Mouse (Mus musculus): Measurements from ENCODE around the gene Snapin. TPM values are rescaled to one million over a fixed set of nuclear protein-coding genes. Genes with fewer than 3 reads are reported as not detected.

Snapin gene
- polyA plus RNA-seq, 1 experiment from 2014 or later = 74.0 TPM

GRCm38 (mm10) chr3:90514691-90515090, 23.9 kb upstream of the Snapin start:
- H3K4me3 ChIP-seq (replicated peaks) = peak overlapping the region; percentile 43

GRCm38 (mm10) chr3:90513796-90514590, 23.2 kb upstream of the Snapin start, which contains the start of the genes S100a1 and S100a13:
S100a1 (minus strand) TSS chr3:90514392.
S100a13 (plus strand) TSS chr3:90514435.
- Histone ChIP-seq H3K4me2 (replicated peaks) (peak within 1 kb of the TSS; percentile 87), H3K9ac (peak within 1 kb of the TSS; percentile 51), H3K4me3 (replicated peaks) (peak within 1 kb of the TSS; percentile 43), H3K27me3 (replicated peaks) (no peaks in the 10 kb centered on the region), H3K36me3 (no peaks in the 10 kb centered on the region), H3K4me1 (replicated peaks) (peaks cover 19% of the 10 kb centered on the region), H3K9me3 (no peaks in the 10 kb centered on the region), H3K27ac (peak within 1 kb of the TSS; percentile 67)
- 4% methylated on average over 25 of the region's 25 CpGs for WGBS
- peak; percentile 74 for ATAC-seq

More at GRCm38 (mm10) chr3:90514691-90515090, 23.9 kb upstream of the Snapin start:
- peak; percentile 88 for ATAC-seq
- H3K4me1 ChIP-seq (replicated peaks) = peaks cover 19% of the 10 kb centered on the region
- peak overlapping the region; percentile 87 for H3K4me2 ChIP-seq (replicated peaks)
- peak overlapping the region; percentile 51 for H3K9ac ChIP-seq
- H3K36me3 ChIP-seq = no peaks in the 10 kb centered on the region
- H3K27me3 ChIP-seq (replicated peaks) = no peaks in the 10 kb centered on the region
- no peaks in the 10 kb centered on the region for H3K9me3 ChIP-seq
- 0% methylated on average over 10 of the region's 10 CpGs for WGBS
- peak overlapping the region; percentile 67 for H3K27ac ChIP-seq

- Histone ChIP-seq H3K9ac (peak overlapping the region; percentile 51; the same call in 1 of the 2 replicates), H3K4me2 (replicated peaks) (peak overlapping the region; percentile 87), H3K27me3 (replicated peaks) (no peaks in the 10 kb centered on the region), H3K9me3 (no peaks in the 10 kb centered on the region), H3K4me1 (replicated peaks) (peaks cover 21% of the 10 kb centered on the region), H3K27ac (no peak overlapping the region), H3K4me3 (replicated peaks) (peak overlapping the region; percentile 43; the same call in 1 of the 2 replicates), H3K36me3 (no peaks in the 10 kb centered on the region)
- ATAC-seq = no peak
- WGBS = 77% methylated on average over 9 of the region's 9 CpGs
Measured at GRCm38 (mm10) chr3:90512948-90513642, 22.3 kb upstream of the Snapin start.

GRCm38 (mm10) chr3:90512276-90512675, 21.4 kb upstream of the Snapin start:
- H3K27me3 ChIP-seq (replicated peaks) = no peaks in the 10 kb centered on the region
- no peak overlapping the region for H3K9ac ChIP-seq
- H3K4me2 ChIP-seq (replicated peaks) = no peak overlapping the region
- no peaks in the 10 kb centered on the region for H3K9me3 ChIP-seq
- no peak overlapping the region for H3K27ac ChIP-seq
- H3K4me1 ChIP-seq (replicated peaks) = peaks cover 29% of the 10 kb centered on the region
- H3K36me3 ChIP-seq = no peaks in the 10 kb centered on the region
- ATAC-seq = no peak
- 85% methylated on average over 5 of the region's 5 CpGs for WGBS
- no peak overlapping the region for H3K4me3 ChIP-seq (replicated peaks)

DNA sequence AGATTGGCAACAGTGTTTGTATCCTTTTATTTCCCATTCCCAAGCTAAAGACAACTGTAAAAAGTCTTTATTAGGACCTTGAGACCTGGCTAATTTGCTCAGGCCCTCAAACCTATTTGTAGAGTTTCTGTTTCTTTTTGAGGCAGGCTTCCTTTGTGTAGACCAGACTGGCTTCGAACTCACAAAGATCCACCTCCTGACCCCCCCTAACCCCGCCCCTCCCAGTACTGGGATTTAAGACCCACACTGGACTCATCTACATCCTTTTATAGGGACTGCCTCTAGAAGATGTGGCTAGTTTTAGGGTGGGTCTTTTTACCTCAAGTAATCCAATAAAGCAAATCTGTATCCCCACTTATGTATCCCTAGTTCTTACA, 18.9 kb upstream of the Snapin start:
- ATAC-seq = peak; percentile 6
- peaks cover 8% of the 10 kb centered on the region; the same call in 1 of the 2 replicates for H3K36me3 ChIP-seq
- peak overlapping the region; percentile 61 for H3K4me2 ChIP-seq (replicated peaks)
- H3K27me3 ChIP-seq (replicated peaks) = no peaks in the 10 kb centered on the region
- 18% methylated on average over 2 of the region's 2 CpGs for WGBS
- no peak overlapping the region for H3K9ac ChIP-seq
- no peaks in the 10 kb centered on the region for H3K9me3 ChIP-seq
- peak overlapping the region; percentile 61 for H3K27ac ChIP-seq
- H3K4me1 ChIP-seq (replicated peaks) = peaks cover 21% of the 10 kb centered on the region
- H3K4me3 ChIP-seq (replicated peaks) = peak overlapping the region; percentile 97

DNA sequence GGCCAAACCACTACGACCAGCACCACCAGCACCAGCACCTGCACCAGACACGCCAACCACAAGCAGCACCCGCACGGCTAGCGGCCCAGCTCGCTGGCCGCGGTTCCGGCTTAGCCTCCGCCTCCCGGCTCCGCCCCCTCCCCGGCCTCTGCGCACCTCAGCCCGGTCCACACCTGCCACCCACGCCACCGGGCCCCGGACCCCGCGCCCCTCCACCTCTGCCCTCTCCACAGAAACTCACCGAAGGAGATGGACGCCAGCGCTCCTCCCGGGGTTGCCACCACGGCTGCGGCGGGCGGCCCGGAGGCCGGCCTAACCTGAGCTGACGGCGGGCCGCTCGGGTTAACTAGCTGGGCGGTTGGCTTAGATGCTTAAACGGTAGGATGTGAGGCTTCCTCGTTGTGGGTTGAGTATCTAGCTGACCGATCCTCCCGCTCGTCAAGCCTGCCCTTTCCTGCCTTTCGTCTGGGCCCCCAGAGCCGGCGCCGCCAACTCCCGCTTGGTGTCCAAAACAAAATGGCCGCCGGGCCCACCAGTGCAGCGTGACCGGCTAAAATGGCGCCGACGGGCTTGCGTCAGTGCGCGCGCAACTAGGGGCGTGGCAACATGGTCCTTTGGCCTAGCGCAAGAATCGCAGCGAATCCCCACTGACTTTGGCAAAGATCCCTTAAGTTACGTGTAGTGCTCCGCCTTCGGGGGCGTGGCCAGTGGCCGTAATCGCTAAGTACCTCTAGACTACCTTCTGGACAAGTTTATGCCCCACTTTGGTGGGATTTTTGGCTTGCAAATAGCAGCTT, 18.3 kb upstream of the Snapin start, which contains the start of gene Chtop:
Gene Chtop (minus strand): TSS at position 549 of the 797 bp plus-strand sequence.
- H3K36me3 ChIP-seq = peaks cover 8% of the 10 kb centered on the region; the same call in 1 of the 2 replicates
- peak within 1 kb of the TSS; percentile 95 for H3K27ac ChIP-seq
- H3K4me1 ChIP-seq (replicated peaks) = peaks cover 21% of the 10 kb centered on the region
- H3K4me2 ChIP-seq (replicated peaks) = peak within 1 kb of the TSS; percentile 61
- peak; percentile 94 for ATAC-seq
- no peaks in the 10 kb centered on the region for H3K9me3 ChIP-seq
- under 1% methylated on average over 66 of the region's 66 CpGs for WGBS
- peak within 1 kb of the TSS; percentile 97 for H3K4me3 ChIP-seq (replicated peaks)
- H3K9ac ChIP-seq = peak within 1 kb of the TSS; percentile 99
- H3K27me3 ChIP-seq (replicated peaks) = no peaks in the 10 kb centered on the region

DNA sequence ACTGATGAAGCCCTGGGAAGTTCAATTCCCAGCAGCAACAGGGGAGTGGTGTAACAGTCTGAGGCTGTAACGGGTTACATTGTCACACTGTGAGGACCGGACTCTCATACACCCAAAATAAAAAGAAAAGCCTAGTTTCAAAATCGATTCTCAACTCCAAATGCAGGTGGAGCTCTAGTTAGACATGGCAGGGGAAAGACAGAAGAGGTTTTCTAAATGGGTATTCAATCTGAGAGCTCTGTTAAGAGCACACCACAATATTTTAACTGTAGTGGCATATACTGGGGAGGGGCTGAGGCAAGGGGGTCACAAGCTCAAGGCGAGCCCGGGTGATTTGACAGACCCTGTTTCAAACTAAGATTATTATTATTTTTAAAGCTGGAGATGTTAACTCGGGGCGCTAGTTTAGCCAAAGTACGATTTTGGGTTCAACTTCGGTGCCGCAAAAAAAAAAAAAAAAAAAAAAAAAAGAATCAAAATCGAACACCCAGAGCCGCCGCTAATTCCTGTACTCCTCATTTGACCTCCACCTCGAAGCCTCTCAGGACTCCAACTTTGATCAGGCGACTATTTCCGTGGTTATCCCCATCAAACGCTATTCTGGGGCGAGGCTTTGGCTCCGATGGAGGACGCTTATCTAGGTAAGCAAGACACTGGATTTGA, 17.6 kb upstream of the Snapin start:
- peak overlapping the region; percentile 97 for H3K4me3 ChIP-seq (replicated peaks)
- H3K4me1 ChIP-seq (replicated peaks) = peaks cover 15% of the 10 kb centered on the region; the same call in 1 of the 2 replicates
- 3% methylated on average over 20 of the region's 20 CpGs for WGBS
- H3K27ac ChIP-seq = peak overlapping the region; percentile 95
- peaks cover 10% of the 10 kb centered on the region for H3K36me3 ChIP-seq
- H3K9ac ChIP-seq = peak overlapping the region; percentile 99
- no peaks in the 10 kb centered on the region for H3K27me3 ChIP-seq (replicated peaks)
- H3K4me2 ChIP-seq (replicated peaks) = peak overlapping the region; percentile 61
- no peaks in the 10 kb centered on the region for H3K9me3 ChIP-seq
- ATAC-seq = no peak

GRCm38 (mm10) chr3:90506362-90506761, 15.5 kb upstream of the Snapin start:
- Histone ChIP-seq H3K4me1 (replicated peaks) (peaks cover 13% of the 10 kb centered on the region; the same call in 1 of the 2 replicates), H3K9me3 (no peaks in the 10 kb centered on the region), H3K27me3 (replicated peaks) (no peaks in the 10 kb centered on the region), H3K27ac (no peak overlapping the region), H3K36me3 (peaks cover 21% of the 10 kb centered on the region), H3K4me2 (replicated peaks) (no peak overlapping the region), H3K9ac (no peak overlapping the region), H3K4me3 (replicated peaks) (no peak overlapping the region)
- no peak for ATAC-seq
- 69% methylated on average over 3 of the region's 3 CpGs for WGBS

DNA sequence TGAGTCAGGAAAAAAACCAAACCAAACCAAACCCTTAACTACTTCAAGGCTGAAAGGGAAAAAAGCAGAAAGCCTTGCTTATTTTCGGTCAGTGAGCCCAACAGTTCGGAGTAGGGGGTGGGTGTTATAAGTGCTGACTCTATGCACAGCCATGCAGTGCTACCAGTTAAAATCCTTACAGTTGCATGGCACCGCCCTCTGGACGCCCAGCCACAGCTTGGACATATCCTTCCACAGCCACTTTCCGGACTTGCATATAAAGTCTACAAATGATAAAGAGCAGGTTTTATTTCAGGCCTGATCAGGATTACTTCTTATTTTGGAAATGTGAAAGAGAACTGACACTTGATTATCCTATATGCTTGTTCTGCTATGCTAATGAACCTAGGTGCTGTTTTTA, 14.4 kb upstream of the Snapin start:
- peaks cover 13% of the 10 kb centered on the region; the same call in 1 of the 2 replicates for H3K4me1 ChIP-seq (replicated peaks)

DNA sequence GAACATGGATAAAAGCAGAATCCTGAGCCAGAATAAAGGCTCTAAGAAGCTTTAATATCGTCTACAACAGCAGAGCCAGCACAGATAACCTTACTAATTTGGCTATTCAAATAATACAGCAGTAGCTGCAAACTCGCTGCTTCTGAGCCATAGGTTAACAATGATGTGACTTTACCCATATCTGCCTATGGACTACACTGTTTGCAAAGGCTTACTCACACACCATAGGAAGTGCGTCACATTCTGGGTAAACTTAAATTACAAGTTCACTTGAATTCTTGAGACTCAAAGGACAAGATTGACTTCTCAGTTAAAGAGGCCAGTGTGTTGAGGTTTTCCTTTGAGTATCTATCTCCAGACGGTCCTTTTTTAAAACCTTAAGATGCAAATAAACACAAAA, 12.6 kb upstream of the Snapin start:
- Histone ChIP-seq H3K4me1 (replicated peaks) (peaks cover 13% of the 10 kb centered on the region; the same call in 1 of the 2 replicates), H3K9me3 (no peaks in the 10 kb centered on the region), H3K36me3 (peaks cover 28% of the 10 kb centered on the region), H3K4me3 (replicated peaks) (no peak overlapping the region), H3K9ac (no peak overlapping the region), H3K27ac (no peak overlapping the region), H3K27me3 (replicated peaks) (no peaks in the 10 kb centered on the region), H3K4me2 (replicated peaks) (no peak overlapping the region)
- 68% methylated on average over 4 of the region's 4 CpGs for WGBS
- ATAC-seq = no peak

More for the DNA sequence above, 14.4 kb upstream of the Snapin start:
- no peak overlapping the region for H3K4me2 ChIP-seq (replicated peaks)
- H3K36me3 ChIP-seq = peaks cover 26% of the 10 kb centered on the region
- no peaks in the 10 kb centered on the region for H3K27me3 ChIP-seq (replicated peaks)
- H3K4me3 ChIP-seq (replicated peaks) = no peak overlapping the region
- H3K27ac ChIP-seq = no peak overlapping the region
- no peak for ATAC-seq
- WGBS = 93% methylated on average over 5 of the region's 5 CpGs
- no peak overlapping the region for H3K9ac ChIP-seq
- no peaks in the 10 kb centered on the region for H3K9me3 ChIP-seq

GRCm38 (mm10) chr3:90497597-90497996, 6.8 kb upstream of the Snapin start:
- no peak overlapping the region for H3K9ac ChIP-seq
- no peak for ATAC-seq
- no peaks in the 10 kb centered on the region for H3K27me3 ChIP-seq (replicated peaks)
- H3K36me3 ChIP-seq = peaks cover 27% of the 10 kb centered on the region
- no peak overlapping the region for H3K4me2 ChIP-seq (replicated peaks)
- peaks cover 4% of the 10 kb centered on the region; the same call in 1 of the 2 replicates for H3K4me1 ChIP-seq (replicated peaks)
- H3K9me3 ChIP-seq = no peaks in the 10 kb centered on the region
- H3K4me3 ChIP-seq (replicated peaks) = no peak overlapping the region
- no peak overlapping the region for H3K27ac ChIP-seq
